Mouse (Mus musculus): ENCODE results near the gene Kpna7. TPM values are rescaled to one million over a fixed set of nuclear protein-coding genes. Genes with fewer than 3 reads are reported as not detected.
"Not testable (repeated sequence)": the region's sequence is repeated elsewhere in the genome, so short reads cannot be mapped to it uniquely, and the experiment has no call there.

The Kpna7 gene
- polyA plus RNA-seq, 1 experiment from 2014 or later: not detected

GRCm38 (mm10) chr5:145030476-145030875 lies 53.4 kb downstream of the Kpna7 start:
- not testable (repeated sequence) for H3K4me2 ChIP-seq (ENCODE audit: low read length); ATAC-seq (ENCODE audit: low FRiP score, low TSS enrichment)
- WGBS: 81% methylated on average over 1 of the region's 1 CpGs

DNA sequence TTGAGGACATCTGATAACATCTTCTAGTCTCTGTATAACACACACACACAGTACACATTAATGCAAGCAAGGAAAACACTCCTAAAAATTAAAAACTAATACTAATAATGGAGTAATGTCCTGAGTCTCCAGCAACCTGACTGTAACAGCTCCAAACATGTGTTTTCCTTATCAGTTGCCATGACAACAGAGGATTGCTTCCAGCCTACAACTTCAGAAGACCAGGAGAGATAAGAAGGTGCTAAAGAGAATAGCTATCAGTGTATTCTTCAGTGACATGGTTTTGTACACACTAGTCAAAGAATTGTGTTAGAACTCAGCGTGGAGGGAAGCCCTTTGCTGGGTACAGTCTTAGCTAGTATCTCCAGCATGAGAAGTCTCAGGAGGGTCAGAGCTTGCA lies 63.1 kb downstream of the Kpna7 start:
- not testable (repeated sequence) for H3K9ac ChIP-seq (replicated peaks; ENCODE audit: low read length); H3K36me3 ChIP-seq (ENCODE audit: control insufficient read depth, insufficient read depth, low read length); ATAC-seq (ENCODE audit: low FRiP score, low TSS enrichment); H3K27ac ChIP-seq (replicated peaks; ENCODE audit: low read depth, low read length); H3K27me3 ChIP-seq (ENCODE audit: control insufficient read depth, insufficient read depth, low read length); H3K4me1 ChIP-seq (ENCODE audit: control insufficient read depth, insufficient read depth, low read length); DNase-seq; H3K4me3 ChIP-seq (replicated peaks; ENCODE audit: low read depth, low read length); H3K9me3 ChIP-seq (ENCODE audit: control insufficient read depth, low read length); H3K4me2 ChIP-seq (ENCODE audit: low read length)
- 75% methylated on average over 1 of the region's 1 CpGs for WGBS

More at GRCm38 (mm10) chr5:145030476-145030875, 53.4 kb downstream of the Kpna7 start:
- not testable (repeated sequence) for H3K4me3 ChIP-seq (replicated peaks; ENCODE audit: low read depth, low read length); H3K36me3 ChIP-seq (ENCODE audit: control insufficient read depth, insufficient read depth, low read length); H3K4me1 ChIP-seq (ENCODE audit: control insufficient read depth, insufficient read depth, low read length); H3K9ac ChIP-seq (replicated peaks; ENCODE audit: low read length); H3K27me3 ChIP-seq (ENCODE audit: control insufficient read depth, insufficient read depth, low read length); DNase-seq; H3K9me3 ChIP-seq (ENCODE audit: control insufficient read depth, low read length); H3K27ac ChIP-seq (replicated peaks; ENCODE audit: low read depth, low read length)

GRCm38 (mm10) chr5:145020254-145020653 lies 63.6 kb downstream of the Kpna7 start:
- WGBS: 31% methylated on average over 1 of the region's 1 CpGs
- not testable (repeated sequence) for H3K27ac ChIP-seq (replicated peaks; ENCODE audit: low read depth, low read length); DNase-seq; H3K4me2 ChIP-seq (ENCODE audit: low read length); H3K36me3 ChIP-seq (ENCODE audit: control insufficient read depth, insufficient read depth, low read length); H3K9ac ChIP-seq (replicated peaks; ENCODE audit: low read length); H3K9me3 ChIP-seq (ENCODE audit: control insufficient read depth, low read length); H3K4me1 ChIP-seq (ENCODE audit: control insufficient read depth, insufficient read depth, low read length); H3K4me3 ChIP-seq (replicated peaks; ENCODE audit: low read depth, low read length); H3K27me3 ChIP-seq (ENCODE audit: control insufficient read depth, insufficient read depth, low read length); ATAC-seq (ENCODE audit: low FRiP score, low TSS enrichment)

DNA sequence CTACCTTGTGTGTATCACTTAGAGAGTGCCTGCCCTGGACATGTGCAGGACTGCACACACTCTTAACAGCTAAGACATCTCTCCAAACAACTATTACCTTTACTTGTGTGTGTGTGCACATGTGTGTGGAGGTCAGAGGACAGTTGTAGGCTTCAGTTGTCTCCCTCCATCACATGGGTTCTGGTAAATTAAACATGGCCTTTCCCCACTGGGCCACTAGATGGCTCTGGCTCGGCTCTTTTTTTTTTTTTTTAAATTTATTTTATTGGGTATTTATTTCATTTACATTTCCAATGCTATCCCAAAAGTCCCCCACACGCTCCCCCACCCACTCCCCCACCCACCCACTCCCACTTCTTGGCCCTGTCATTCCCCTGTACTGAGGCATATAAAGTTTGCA lies 67.1 kb downstream of the Kpna7 start:
- not testable (repeated sequence) for H3K9ac ChIP-seq (replicated peaks; ENCODE audit: low read length); H3K27ac ChIP-seq (replicated peaks; ENCODE audit: low read depth, low read length); H3K9me3 ChIP-seq (ENCODE audit: control insufficient read depth, low read length); H3K27me3 ChIP-seq (ENCODE audit: control insufficient read depth, insufficient read depth, low read length); DNase-seq; H3K4me2 ChIP-seq (ENCODE audit: low read length); H3K4me1 ChIP-seq (ENCODE audit: control insufficient read depth, insufficient read depth, low read length); H3K36me3 ChIP-seq (ENCODE audit: control insufficient read depth, insufficient read depth, low read length); H3K4me3 ChIP-seq (replicated peaks; ENCODE audit: low read depth, low read length); ATAC-seq (ENCODE audit: low FRiP score, low TSS enrichment)
- 21% methylated on average over 2 of the region's 2 CpGs for WGBS

DNA sequence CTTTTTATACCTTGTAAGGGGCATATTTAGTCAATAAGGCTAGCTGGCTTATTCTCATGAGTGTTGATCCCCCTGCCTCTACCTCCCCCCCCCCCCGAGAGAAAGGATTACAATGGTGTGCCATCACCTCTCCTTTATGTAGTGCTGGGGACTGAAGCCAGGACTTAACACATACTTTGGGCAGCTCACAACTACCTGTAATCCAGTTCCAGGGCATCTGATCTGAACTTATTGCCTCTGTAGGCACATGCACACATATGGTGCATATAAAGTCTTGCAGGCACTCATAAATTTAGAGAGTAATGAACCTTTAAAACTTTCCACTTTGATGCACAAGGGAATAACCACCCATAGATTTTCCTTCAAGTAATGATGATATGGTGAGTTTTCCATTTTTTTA lies 69.6 kb downstream of the Kpna7 start:
- H3K27ac ChIP-seq (replicated peaks; ENCODE audit: low read depth, low read length): no peak overlapping the region

DNA sequence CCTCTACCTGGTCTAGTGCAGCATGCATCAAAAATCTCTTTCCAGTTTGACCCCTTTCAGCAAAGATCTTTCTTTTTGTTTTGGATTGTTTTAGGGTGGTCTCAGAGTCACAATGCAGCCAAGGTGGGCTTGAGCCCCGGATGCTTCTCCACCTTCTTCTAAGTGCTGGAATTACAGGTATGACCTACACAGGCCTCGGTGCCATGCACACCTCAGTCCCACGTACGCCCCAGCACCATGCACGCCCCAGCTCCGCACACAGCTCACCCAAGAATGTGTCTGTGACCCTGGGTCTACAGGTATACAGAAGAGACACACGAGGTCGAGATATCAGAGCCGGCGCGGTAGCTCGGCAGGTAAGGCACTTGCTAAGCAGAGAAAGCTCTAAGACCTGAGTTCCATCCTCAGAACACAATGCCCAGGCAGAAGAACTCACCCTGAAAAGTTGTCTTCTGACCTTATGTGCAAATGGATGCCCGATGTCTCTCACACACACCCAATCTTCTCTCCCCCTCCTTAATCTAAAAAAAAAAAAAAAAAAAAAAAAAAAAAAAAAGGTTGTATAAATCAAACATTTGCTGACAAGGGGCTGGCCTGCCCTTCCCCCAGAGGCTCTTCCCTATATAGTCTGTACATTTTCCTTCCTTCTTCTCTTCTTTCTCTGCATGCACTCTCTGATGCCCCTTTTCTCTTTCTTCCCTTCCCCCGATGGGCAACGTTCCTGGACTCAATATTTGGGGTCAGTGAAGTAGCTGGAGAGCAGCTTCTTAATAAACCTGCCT lies 74.8 kb downstream of the Kpna7 start:
- 91% methylated on average over 15 of the region's 15 CpGs for WGBS

More for the DNA sequence above, 69.6 kb downstream of the Kpna7 start:
- ATAC-seq (ENCODE audit: low FRiP score, low TSS enrichment) (no peak), DNase-seq (no peak)
- Histone ChIP-seq H3K4me2 (ENCODE audit: low read length) (no peak overlapping the region), H3K4me3 (replicated peaks; ENCODE audit: low read depth, low read length) (no peak overlapping the region), H3K27me3 (ENCODE audit: control insufficient read depth, insufficient read depth, low read length) (no peaks in the 10 kb centered on the region), H3K36me3 (ENCODE audit: control insufficient read depth, insufficient read depth, low read length) (no peaks in the 10 kb centered on the region), H3K4me1 (ENCODE audit: control insufficient read depth, insufficient read depth, low read length) (no peaks in the 10 kb centered on the region), H3K9me3 (ENCODE audit: control insufficient read depth, low read length) (no peaks in the 10 kb centered on the region), H3K9ac (replicated peaks; ENCODE audit: low read length) (no peak overlapping the region)
- WGBS: 83% methylated on average over 1 of the region's 1 CpGs

DNA sequence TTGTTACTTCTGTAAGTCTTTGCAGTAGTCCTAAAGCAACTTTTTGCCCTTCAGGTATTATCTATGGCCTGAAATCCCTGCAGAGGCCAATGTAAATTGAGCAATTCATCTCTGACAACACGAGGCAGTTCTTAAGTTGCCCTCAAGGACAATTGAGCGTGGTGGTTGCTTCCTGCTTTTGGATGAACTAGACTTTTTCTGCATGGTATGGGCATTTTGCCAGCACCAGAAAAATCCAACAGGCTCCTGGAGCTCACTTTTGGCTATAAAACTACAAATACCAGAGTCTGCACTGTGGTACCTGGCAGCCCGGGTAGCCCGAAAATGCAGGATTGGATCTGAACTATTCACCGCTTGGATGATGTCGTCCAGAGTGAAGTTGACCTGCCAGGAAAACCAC lies 78.2 kb downstream of the Kpna7 start:
- H3K9me3 ChIP-seq (ENCODE audit: control insufficient read depth, low read length): no peaks in the 10 kb centered on the region
- no peaks in the 10 kb centered on the region for H3K27me3 ChIP-seq (ENCODE audit: control insufficient read depth, insufficient read depth, low read length)
- WGBS: 89% methylated on average over 6 of the region's 6 CpGs
- no peak overlapping the region for H3K9ac ChIP-seq (replicated peaks; ENCODE audit: low read length)
- DNase-seq (no peak), ATAC-seq (ENCODE audit: low FRiP score, low TSS enrichment) (no peak)
- no peak overlapping the region for H3K4me2 ChIP-seq (ENCODE audit: low read length)
- no peak overlapping the region for H3K27ac ChIP-seq (replicated peaks; ENCODE audit: low read depth, low read length)
- no peak overlapping the region for H3K4me3 ChIP-seq (replicated peaks; ENCODE audit: low read depth, low read length)
- no peaks in the 10 kb centered on the region for H3K36me3 ChIP-seq (ENCODE audit: control insufficient read depth, insufficient read depth, low read length)
- no peaks in the 10 kb centered on the region for H3K4me1 ChIP-seq (ENCODE audit: control insufficient read depth, insufficient read depth, low read length)

More for the DNA sequence above, 74.8 kb downstream of the Kpna7 start:
- ATAC-seq (ENCODE audit: low FRiP score, low TSS enrichment) (no peak), DNase-seq (no peak)
- Histone ChIP-seq H3K4me1 (ENCODE audit: control insufficient read depth, insufficient read depth, low read length) (no peaks in the 10 kb centered on the region), H3K4me2 (ENCODE audit: low read length) (no peak overlapping the region), H3K27ac (replicated peaks; ENCODE audit: low read depth, low read length) (no peak overlapping the region), H3K9ac (replicated peaks; ENCODE audit: low read length) (no peak overlapping the region), H3K4me3 (replicated peaks; ENCODE audit: low read depth, low read length) (no peak overlapping the region), H3K27me3 (ENCODE audit: control insufficient read depth, insufficient read depth, low read length) (no peaks in the 10 kb centered on the region), H3K9me3 (ENCODE audit: control insufficient read depth, low read length) (no peaks in the 10 kb centered on the region), H3K36me3 (ENCODE audit: control insufficient read depth, insufficient read depth, low read length) (no peaks in the 10 kb centered on the region)

- Histone ChIP-seq H3K9ac (replicated peaks; ENCODE audit: low read length) (no peak overlapping the region), H3K36me3 (ENCODE audit: control insufficient read depth, insufficient read depth, low read length) (no peaks in the 10 kb centered on the region), H3K27ac (replicated peaks; ENCODE audit: low read depth, low read length) (no peak overlapping the region), H3K4me1 (ENCODE audit: control insufficient read depth, insufficient read depth, low read length) (no peaks in the 10 kb centered on the region), H3K4me3 (replicated peaks; ENCODE audit: low read depth, low read length) (no peak overlapping the region), H3K9me3 (ENCODE audit: control insufficient read depth, low read length) (no peaks in the 10 kb centered on the region), H3K27me3 (ENCODE audit: control insufficient read depth, insufficient read depth, low read length) (no peaks in the 10 kb centered on the region), H3K4me2 (ENCODE audit: low read length) (no peak overlapping the region)
- 87% methylated on average over 9 of the region's 9 CpGs for WGBS
- no peak for DNase-seq
- ATAC-seq (ENCODE audit: low FRiP score, low TSS enrichment): no peak
Measured at GRCm38 (mm10) chr5:145004495-145004894, 79.3 kb downstream of the Kpna7 start.

- H3K36me3 ChIP-seq (ENCODE audit: control insufficient read depth, insufficient read depth, low read length): no peaks in the 10 kb centered on the region
- H3K9ac ChIP-seq (replicated peaks; ENCODE audit: low read length): no peak overlapping the region
- H3K4me2 ChIP-seq (ENCODE audit: low read length): no peak overlapping the region
- H3K27ac ChIP-seq (replicated peaks; ENCODE audit: low read depth, low read length): no peak overlapping the region
- WGBS: 83% methylated on average over 3 of the region's 3 CpGs
- no peaks in the 10 kb centered on the region for H3K27me3 ChIP-seq (ENCODE audit: control insufficient read depth, insufficient read depth, low read length)
- no peak overlapping the region for H3K4me3 ChIP-seq (replicated peaks; ENCODE audit: low read depth, low read length)
- no peaks in the 10 kb centered on the region for H3K9me3 ChIP-seq (ENCODE audit: control insufficient read depth, low read length)
- DNase-seq: no peak
- no peaks in the 10 kb centered on the region for H3K4me1 ChIP-seq (ENCODE audit: control insufficient read depth, insufficient read depth, low read length)
- no peak for ATAC-seq (ENCODE audit: low FRiP score, low TSS enrichment)
Measured at GRCm38 (mm10) chr5:145003362-145003761, 80.5 kb downstream of the Kpna7 start.
